Mouse (Mus musculus) myocyte (in vitro differentiated cells): ENCODE data around the gene Myh2.

Experiments
- CEBPB ChIP-seq: IDR thresholded peaks from 2 replicates; pipeline ENCODE4 v1.6.1; 2011; ENCODE audit warnings: mild to moderate bottlenecking, moderate library complexity; ENCODE audit not compliant: poor library complexity, insufficient read depth, severe bottlenecking
- E2F4 ChIP-seq: IDR thresholded peaks from one replicate; pipeline ENCODE4 v1.6.1; 2011; ENCODE audit warnings: mild to moderate bottlenecking, control low read depth, moderate library complexity; ENCODE audit not compliant: insufficient read depth
- MAX ChIP-seq: IDR thresholded peaks from one replicate; pipeline ENCODE4 v1.6.1; 2011; ENCODE audit warnings: low read depth, mild to moderate bottlenecking, control low read depth
- MYOD1 ChIP-seq, 3 experiments: IDR thresholded peaks; one replicate each; pipeline ENCODE4 v1.6.1; 2011; ENCODE audit warnings: control low read depth in 2 of 3, low read depth in 2 of 3, mild to moderate bottlenecking in 2 of 3, moderate library complexity in 1 of 3; ENCODE audit not compliant: insufficient read length in 2 of 3, control insufficient read depth in 1 of 3
- POLR2A ChIP-seq: IDR thresholded peaks from one replicate; pipeline ENCODE4 v1.6.1; 2011; ENCODE audit warnings: low read depth, mild to moderate bottlenecking, control low read depth, moderate library complexity; ENCODE audit not compliant: insufficient read length
- POLR2AphosphoS2 ChIP-seq: IDR thresholded peaks from one replicate; pipeline ENCODE4 v1.6.1; 2011; ENCODE audit warnings: low read depth, control low read depth; ENCODE audit not compliant: insufficient read length
- REST ChIP-seq: IDR thresholded peaks from one replicate; pipeline ENCODE4 v1.6.1; 2011; ENCODE audit warnings: mild to moderate bottlenecking, control low read depth, moderate library complexity; ENCODE audit not compliant: insufficient read depth, insufficient read length
- TCF12 ChIP-seq: IDR thresholded peaks from one replicate; pipeline ENCODE4 v1.6.1; 2011; ENCODE audit warnings: mild to moderate bottlenecking, control low read depth; ENCODE audit not compliant: poor library complexity, insufficient read depth, severe bottlenecking

GRCm38 (mm10) chr11:67151651-67152630 lies 18.9 kb upstream of the Myh2 start:
- TF ChIP-seq POLR2A (no peak), MYOD1 (IDR thresholded peaks at IDR 0.05; ENCODE audit: control insufficient read depth in 1 of 3, insufficient read length in 2 of 3, low read depth in 2 of 3) (no peak), POLR2AphosphoS2 (no peak), MAX (no peak), E2F4 (no peak), TCF12 (no peak), CEBPB (no peak), REST (no peak)
